In genomic region chr7:128270431-128270850, GRCm38 (mm10) we compare ENCODE assay signal across 10 mouse cellular contexts. TPM values are rescaled to one million over a fixed set of nuclear protein-coding genes. Genes with fewer than 3 reads are reported as not detected.
DNase-seq lines count a peak whose midpoint lies in the region; ATAC-seq and TF ChIP-seq lines count a peak whose summit lies in the region.
"Had no signal": no experiment of that assay in that cellular context is flagged by ENCODE, and none has a peak within 500 bp of the region (broad histone marks: within the 10 kb centered on the region; RNA-seq: fewer than 3 reads in every experiment).

No protein-coding gene starts in this region.

- no peak for TF ChIP-seq POLR2A in testis, adult 2 months (IDR thresholded peaks at IDR 0.05; ENCODE audit: control insufficient read depth, low read depth, low read length)

- H3K27me3 ChIP-seq in heart, embryonic 11.5 days (ENCODE audit: control insufficient read depth, insufficient read depth, low read length) = no peaks in the 10 kb centered on the region
- no peaks in the 10 kb centered on the region for H3K27me3 ChIP-seq in testis, adult 2 months (ENCODE audit: control insufficient read depth, insufficient read depth, low read length)
- no peaks in the 10 kb centered on the region for H3K27me3 ChIP-seq in intestine, embryonic 15.5 days (replicated peaks)
- H3K27me3 ChIP-seq: limb, embryonic 15.5 days had no signal

- peak overlapping the region; percentile 20 for H3K4me2 ChIP-seq in heart, embryonic 11.5 days
- H3K4me2 ChIP-seq in intestine, embryonic 15.5 days (replicated peaks) = peak overlapping the region; percentile 22
- H3K4me2 ChIP-seq: limb, embryonic 15.5 days had no signal

- intact Hi-C loops in heart, postnatal 10 days (cut with DNase I) = no loop called here

- 0 out of 2 replicates have a peak, but pooled peaks cover 4% of the 10 kb centered on the region for H3K4me1 ChIP-seq in heart, embryonic 11.5 days (ENCODE audit: control insufficient read depth, insufficient read depth, low read length)
- peaks cover 9% of the 10 kb centered on the region for H3K4me1 ChIP-seq in testis, adult 2 months (ENCODE audit: control insufficient read depth, insufficient read depth, low read length)
- H3K4me1 ChIP-seq in intestine, embryonic 15.5 days (replicated peaks) = peaks cover 3% of the 10 kb centered on the region; the same call in 1 of the 2 replicates
- H3K4me1 ChIP-seq: limb, embryonic 15.5 days had no signal

- TF ChIP-seq CTCF in testis, adult 2 months (IDR thresholded peaks at IDR 0.05; ENCODE audit: control insufficient read depth, insufficient read depth, insufficient replicate concordance, low read depth, low read length) = no peak

- no peak overlapping the region for H3K4me3 ChIP-seq in heart, embryonic 11.5 days (ENCODE audit: low read depth, low read length)
- H3K4me3 ChIP-seq in testis, adult 2 months (ENCODE audit: control insufficient read depth, low read depth, low read length) = peak overlapping the region; percentile 43
- no peak overlapping the region for H3K4me3 ChIP-seq in intestine, embryonic 15.5 days (replicated peaks)
- H3K4me3 ChIP-seq: limb, embryonic 15.5 days had no signal

- H3K36me3 ChIP-seq in heart, embryonic 11.5 days (ENCODE audit: control insufficient read depth, insufficient read depth, low read length) = peaks cover 19% of the 10 kb centered on the region
- H3K36me3 ChIP-seq in testis, adult 2 months (ENCODE audit: control insufficient read depth, insufficient read depth, low read length) = no peaks in the 10 kb centered on the region
- peaks cover 37% of the 10 kb centered on the region for H3K36me3 ChIP-seq in intestine, embryonic 15.5 days

- H3K9ac ChIP-seq in heart, embryonic 11.5 days (ENCODE audit: low read depth, low read length) = no peak overlapping the region
- no peak overlapping the region for H3K9ac ChIP-seq in intestine, embryonic 15.5 days
- H3K9ac ChIP-seq: limb, embryonic 15.5 days had no signal

- H3K27ac ChIP-seq in heart, embryonic 11.5 days (ENCODE audit: low read depth, low read length) = no peak overlapping the region
- H3K27ac ChIP-seq in testis, adult 2 months (ENCODE audit: control insufficient read depth, insufficient read depth, low read depth, low read length) = no peak overlapping the region
- H3K27ac ChIP-seq in intestine, embryonic 15.5 days = no peak overlapping the region
- H3K27ac ChIP-seq: limb, embryonic 15.5 days had no signal

- DNase-seq in heart, postnatal 10 days = no peak
- no peak for DNase-seq in testis, postnatal 10 days (ENCODE audit: low spot score)
- peak; percentile 56 for DNase-seq in yolk sac, embryonic 10.5 days (ENCODE audit: low spot score)
- no peak for DNase-seq in right cerebral cortex, postnatal 14 days
- no peak for DNase-seq in kidney, postnatal 4 days
- DNase-seq: kidney, adult 9 months had no signal

- WGBS in heart, embryonic 11.5 days (ENCODE audit: insufficient replicate concordance) = 24% methylated on average over 13 of the region's 13 CpGs
- WGBS in intestine, embryonic 15.5 days = 45% methylated on average over 13 of the region's 13 CpGs

- H3K9me3 ChIP-seq in heart, embryonic 11.5 days (replicated peaks; ENCODE audit: control insufficient read depth, low read length) = no peaks in the 10 kb centered on the region
- no peaks in the 10 kb centered on the region for H3K9me3 ChIP-seq in intestine, embryonic 15.5 days
- H3K9me3 ChIP-seq: limb, embryonic 15.5 days had no signal

- ATAC-seq in heart, embryonic 11.5 days (replicated peaks; ENCODE audit: insufficient number of reproducible peaks, low FRiP score, low TSS enrichment) = peak; percentile 90
- ATAC-seq in intestine, embryonic 15.5 days = peak; percentile 96

RNA-seq across cellular contexts. Expression of gene Slc5a2, which starts 5.0 kb away (rescaled TPM):
- 0.83 TPM in 1 of 2 replicates, not detected in the other for polyA plus RNA-seq in heart, embryonic 11.5 days (2014; fragmentation: Nextera tagmentation; extraction: Ambion mirVana)
- total RNA-seq in heart, postnatal 10 days (2021) = not detected
- polyA plus RNA-seq in testis, adult 2 months (2012; rRNA removed) = 1.2 and 2.0 TPM in 2 replicates
- 0.20 and 0.24 TPM in 2 replicates for polyA plus RNA-seq in intestine, embryonic 15.5 days (2015; fragmentation: Nextera tagmentation; extraction: Ambion mirVana)
- polyA plus RNA-seq: limb, embryonic 15.5 days had no signal

RNA-seq across cellular contexts. Expression of gene Tgfb1i1, which starts 23.8 kb away (rescaled TPM):
- polyA plus RNA-seq in heart, embryonic 11.5 days (2014; fragmentation: Nextera tagmentation; extraction: Ambion mirVana) = 168 and 172 TPM in 2 replicates
- 10 to 100 TPM; 52.1 to 57.0 TPM for total RNA-seq in heart, postnatal 10 days (2021)
- polyA plus RNA-seq in testis, adult 2 months (2012; rRNA removed) = 3.7 and 5.2 TPM in 2 replicates
- 160 and 163 TPM in 2 replicates for polyA plus RNA-seq in intestine, embryonic 15.5 days (2015; fragmentation: Nextera tagmentation; extraction: Ambion mirVana)

RNA-seq across cellular contexts. Expression of gene BC017158, which starts 27.5 kb away (rescaled TPM):
- 18.1 and 18.2 TPM in 2 replicates for polyA plus RNA-seq in heart, embryonic 11.5 days (2014; fragmentation: Nextera tagmentation; extraction: Ambion mirVana)
- 10 to 100 TPM; 10.3 to 10.8 TPM for total RNA-seq in heart, postnatal 10 days (2021)
- polyA plus RNA-seq in testis, adult 2 months (2012; rRNA removed) = 10.0 and 10.8 TPM in 2 replicates
- polyA plus RNA-seq in intestine, embryonic 15.5 days (2015; fragmentation: Nextera tagmentation; extraction: Ambion mirVana) = 43.0 and 51.0 TPM in 2 replicates

RNA-seq across cellular contexts. Expression of gene 9130023H24Rik, which starts 32.6 kb away (rescaled TPM):
- 6.6 and 7.9 TPM in 2 replicates for polyA plus RNA-seq in heart, embryonic 11.5 days (2014; fragmentation: Nextera tagmentation; extraction: Ambion mirVana)
- 1 to 10 TPM; 4.5 to 5.4 TPM for total RNA-seq in heart, postnatal 10 days (2021)
- 8.1 and 9.5 TPM in 2 replicates for polyA plus RNA-seq in testis, adult 2 months (2012; rRNA removed)
- 5.7 and 6.1 TPM in 2 replicates for polyA plus RNA-seq in intestine, embryonic 15.5 days (2015; fragmentation: Nextera tagmentation; extraction: Ambion mirVana)

RNA-seq across cellular contexts. Expression of gene Armc5, which starts 33.3 kb away (rescaled TPM):
- polyA plus RNA-seq in heart, embryonic 11.5 days (2014; fragmentation: Nextera tagmentation; extraction: Ambion mirVana) = 7.7 and 8.7 TPM in 2 replicates
- 10 to 100 TPM; 11.7 to 13.3 TPM for total RNA-seq in heart, postnatal 10 days (2021)
- 11.4 and 12.1 TPM in 2 replicates for polyA plus RNA-seq in testis, adult 2 months (2012; rRNA removed)
- 17.4 and 17.6 TPM in 2 replicates for polyA plus RNA-seq in intestine, embryonic 15.5 days (2015; fragmentation: Nextera tagmentation; extraction: Ambion mirVana)

Comparison
In these comparisons a context has a peak if more than half of its experiments do, and no peak if none do; other contexts are left out.
1. RNA of gene Tgfb1i1, which starts 23.8 kb away (polyA plus RNA-seq): 168 to 172 TPM in heart, embryonic 11.5 days and 160 to 163 TPM in intestine, embryonic 15.5 days; 3.7 to 5.2 TPM in testis, adult 2 months; every median in the first group is over 10 times any median in the second.